Mouse (Mus musculus) left cerebral cortex, adult 18-20 months (tissue): Measurements from ENCODE around the gene Gpr153. TPM values are rescaled to one million over a fixed set of nuclear protein-coding genes. Genes with fewer than 3 reads are reported as not detected.

Experiments used
- DNase-seq, 2 experiments: peaks; one replicate each; pipeline ENCODE4 v3.0.0; 2021 to 2022; ENCODE audit warnings: low spot score in 2 of 2, mixed read lengths in 1 of 2
- total RNA-seq, 2 experiments: library from RNA; stranded (reverse); gene quantifications; 2 replicates each; pipeline ENCODE4 v1.2.3; 2021

Gene Gpr153
- total RNA-seq, 2 experiments from 2014 or later = 26.8 to 33.4 TPM

DNA sequence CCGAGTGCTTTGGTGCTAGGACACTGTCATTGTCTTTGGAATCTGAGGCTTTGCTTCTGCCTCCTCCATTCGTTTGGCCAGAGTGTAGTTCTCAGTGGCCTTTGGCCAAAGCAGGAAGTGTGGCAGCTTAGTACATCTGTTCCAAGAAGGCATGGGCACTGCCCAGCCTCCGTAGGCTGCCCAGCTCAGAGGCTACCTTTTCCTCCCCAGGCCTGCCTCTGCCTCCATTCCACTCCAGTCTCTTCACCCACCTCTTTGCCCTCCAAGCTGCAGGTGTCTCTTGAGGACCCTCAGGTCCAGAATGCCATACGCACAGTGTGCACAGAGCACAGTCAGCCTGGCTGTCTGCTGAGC, 9.9 kb upstream of the Gpr153 start:
- no peak for DNase-seq

DNA sequence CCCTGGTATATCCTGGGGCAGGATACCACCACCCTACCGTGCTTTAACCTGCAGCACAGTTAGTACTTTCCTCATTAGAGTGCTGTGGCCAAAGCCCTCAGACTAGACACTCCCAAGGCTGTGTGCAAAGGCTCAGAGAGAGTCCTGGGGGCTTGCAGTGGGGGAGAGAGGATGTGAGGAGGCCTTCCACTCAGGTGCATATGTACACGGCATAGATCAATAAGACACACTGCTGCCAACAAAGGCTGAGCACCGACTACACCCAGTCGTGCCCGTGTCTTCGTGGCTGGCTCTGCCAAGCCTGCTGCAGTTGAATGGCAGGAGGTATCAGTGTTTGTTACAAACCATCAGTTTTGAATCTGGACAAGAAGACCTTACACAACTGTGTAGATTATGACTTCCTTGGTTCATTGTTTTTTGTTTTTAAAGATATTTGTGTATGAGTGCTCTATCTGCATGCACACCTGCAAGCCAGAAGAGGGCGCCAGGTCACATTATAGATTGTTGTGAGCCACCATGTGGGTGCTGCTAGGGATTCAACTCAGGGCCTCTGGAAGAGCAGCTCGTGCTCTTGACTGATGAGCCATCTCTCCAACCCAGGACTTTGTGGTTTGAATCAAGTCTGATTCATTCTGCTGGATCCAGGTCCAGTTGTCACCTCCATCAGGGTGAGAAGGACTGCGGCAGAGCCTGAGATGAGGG, 9.0 kb upstream of the Gpr153 start:
- DNase-seq = no peak

DNA sequence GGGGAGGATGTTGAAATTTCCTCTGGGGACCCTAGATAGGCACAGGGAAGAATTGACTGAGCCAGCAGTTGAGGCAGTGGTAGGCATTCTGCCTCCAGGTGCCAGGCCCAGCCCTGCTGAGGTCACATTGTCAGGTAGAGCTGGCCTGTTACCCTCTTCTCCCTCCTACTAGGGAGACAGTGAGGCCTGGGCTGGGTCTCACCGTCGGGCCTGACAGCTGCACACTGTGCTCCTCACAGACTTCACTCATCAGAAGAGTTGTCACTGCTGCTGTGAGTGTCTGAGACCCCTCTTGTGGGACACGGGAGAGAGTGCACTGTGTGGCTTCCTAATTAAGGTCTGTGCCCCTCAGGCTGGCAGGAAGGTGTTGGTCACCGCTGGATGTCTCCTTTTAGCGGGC, 8.2 kb upstream of the Gpr153 start:
- no peak for DNase-seq

DNA sequence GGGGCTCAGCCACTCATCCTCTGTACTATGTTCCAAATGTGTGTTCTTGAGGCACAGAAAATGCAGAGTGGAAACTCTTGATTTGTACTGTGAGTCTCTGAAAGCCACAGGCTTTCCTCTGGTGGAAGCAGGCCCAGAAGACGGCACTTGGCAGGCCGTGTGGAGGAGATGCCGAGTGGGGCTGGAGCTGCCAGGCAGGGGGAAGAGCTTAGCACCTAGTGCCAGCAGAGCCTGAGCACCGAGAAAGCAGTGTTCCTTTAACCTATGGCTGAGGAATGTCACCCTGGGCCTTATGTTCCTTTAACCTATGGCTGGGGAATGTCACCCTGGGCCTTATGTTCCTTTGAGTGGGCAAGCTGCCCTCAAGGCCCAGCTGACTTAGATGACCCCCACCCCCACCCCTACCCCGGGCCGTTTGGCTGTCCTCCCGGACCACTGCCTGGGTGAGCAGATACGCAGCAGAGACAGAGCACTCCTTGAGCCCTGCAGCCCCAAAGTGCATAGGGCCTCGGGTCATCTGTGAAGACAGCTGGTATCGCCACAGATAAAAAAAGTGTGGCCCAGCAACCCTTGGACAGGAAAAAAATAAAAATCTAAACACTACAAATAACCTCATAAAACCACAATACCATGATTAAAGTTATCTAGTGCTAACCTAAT, 7.7 kb upstream of the Gpr153 start:
- DNase-seq = peak; percentile 55 to 63

DNA sequence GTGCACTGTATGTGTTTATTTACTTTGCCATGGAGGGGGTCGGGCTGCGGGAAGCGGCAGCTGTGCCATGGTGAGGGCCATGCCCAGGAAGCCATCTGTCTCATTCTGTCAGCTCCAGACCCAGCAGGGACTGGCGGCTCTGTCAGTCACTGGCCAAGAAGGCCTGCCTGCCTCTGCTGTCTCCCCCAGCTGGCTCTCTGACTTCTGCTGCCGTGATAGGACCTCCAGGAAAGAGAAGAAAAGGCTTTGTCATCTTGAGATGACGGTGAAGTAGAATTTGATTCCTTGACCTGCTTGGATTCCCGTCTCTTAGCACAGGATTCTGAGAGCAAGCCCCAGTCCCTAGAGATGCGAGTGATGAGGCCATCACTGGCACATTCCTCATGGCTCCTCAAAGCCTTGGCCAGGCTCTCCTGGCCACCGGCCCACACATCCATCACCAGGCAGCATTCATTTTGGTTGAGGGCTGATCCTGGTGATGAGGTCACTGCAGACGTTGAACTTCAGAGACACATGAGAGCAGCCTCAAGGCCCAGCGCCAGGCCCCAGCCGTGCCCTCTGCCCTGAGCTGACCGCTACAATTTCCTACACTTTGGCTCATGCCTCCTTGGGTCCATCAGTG, 6.2 kb upstream of the Gpr153 start:
- no peak for DNase-seq

DNA sequence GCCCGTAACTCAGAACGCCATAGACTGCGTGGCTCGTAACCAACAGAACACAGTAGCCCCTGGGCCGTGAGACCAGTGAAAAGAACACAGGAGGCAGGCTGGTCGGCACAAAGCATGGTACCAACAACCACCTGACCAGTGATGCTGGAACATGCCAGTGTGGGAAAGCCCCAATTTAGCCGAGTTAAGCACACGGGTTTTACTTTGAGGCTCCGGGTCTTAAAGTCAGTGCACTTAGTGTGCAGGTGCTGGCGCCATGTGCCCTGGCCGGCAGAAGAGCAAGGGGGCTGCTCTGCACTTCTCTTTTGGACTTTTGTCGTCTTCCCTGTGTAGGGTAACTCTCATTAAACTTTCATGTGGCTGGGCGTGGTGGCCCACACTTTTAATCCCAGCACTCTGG, 4.1 kb upstream of the Gpr153 start:
- no peak for DNase-seq

DNA sequence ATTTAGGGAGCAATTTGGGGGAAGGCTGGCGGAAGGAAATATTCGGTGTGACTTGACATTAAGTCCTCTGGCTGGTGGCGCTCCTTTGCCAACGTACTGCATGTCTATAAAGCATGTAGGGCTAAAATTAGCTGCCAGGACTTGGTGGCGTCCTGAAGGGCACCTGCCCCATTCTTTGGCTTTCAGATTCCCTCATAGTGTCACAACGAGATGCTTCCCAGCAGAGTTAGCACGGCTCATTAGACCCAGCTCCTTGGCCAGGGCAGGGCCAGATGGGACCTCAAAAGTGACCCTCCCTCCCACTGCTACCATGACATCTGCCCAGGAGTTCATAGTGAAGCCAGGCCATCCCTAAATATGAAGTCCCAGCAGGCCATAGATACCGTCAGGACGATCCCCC, 3.4 kb upstream of the Gpr153 start:
- no peak for DNase-seq

DNA sequence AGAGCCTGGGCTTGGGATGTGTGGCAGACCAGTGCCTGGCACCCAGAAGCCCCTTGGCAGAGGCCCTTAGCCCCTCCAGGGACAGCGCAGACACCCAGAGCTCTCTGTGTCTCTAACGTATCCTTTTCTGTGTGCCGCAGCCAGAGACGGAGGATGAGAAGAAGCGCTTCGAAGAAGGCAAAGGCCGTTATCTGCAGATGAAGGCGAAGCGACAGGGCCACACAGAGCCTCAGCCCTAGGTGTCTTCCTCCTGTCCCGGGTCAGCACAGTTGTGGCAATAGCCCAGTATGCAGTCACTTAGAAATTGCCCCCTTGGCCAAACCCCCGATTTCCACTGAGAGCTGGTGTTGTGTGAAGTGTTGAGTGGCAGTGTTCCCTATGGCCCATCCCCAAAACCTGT, 2.7 kb upstream of the Gpr153 start:
- DNase-seq = no peak

DNA sequence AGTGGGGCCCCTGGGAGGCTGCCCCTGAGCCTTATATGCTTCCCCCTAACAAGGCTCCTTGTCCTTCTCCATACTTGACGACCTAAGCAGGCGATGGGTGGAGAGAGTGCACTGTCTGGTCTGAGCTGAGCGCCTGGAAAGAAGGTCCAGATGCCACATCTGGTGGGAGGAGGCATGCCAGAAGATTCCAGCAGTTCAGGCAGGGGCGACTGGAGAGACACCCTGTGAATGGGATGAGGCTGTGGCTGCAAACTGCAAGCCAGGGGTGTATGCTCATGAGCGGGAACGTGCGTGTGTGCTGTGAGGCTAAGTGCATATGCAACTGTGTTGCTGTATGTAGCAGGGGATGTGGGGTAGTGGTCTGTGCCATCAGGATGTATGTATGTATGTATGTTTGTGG, 2.0 kb upstream of the Gpr153 start:
- DNase-seq = no peak

DNA sequence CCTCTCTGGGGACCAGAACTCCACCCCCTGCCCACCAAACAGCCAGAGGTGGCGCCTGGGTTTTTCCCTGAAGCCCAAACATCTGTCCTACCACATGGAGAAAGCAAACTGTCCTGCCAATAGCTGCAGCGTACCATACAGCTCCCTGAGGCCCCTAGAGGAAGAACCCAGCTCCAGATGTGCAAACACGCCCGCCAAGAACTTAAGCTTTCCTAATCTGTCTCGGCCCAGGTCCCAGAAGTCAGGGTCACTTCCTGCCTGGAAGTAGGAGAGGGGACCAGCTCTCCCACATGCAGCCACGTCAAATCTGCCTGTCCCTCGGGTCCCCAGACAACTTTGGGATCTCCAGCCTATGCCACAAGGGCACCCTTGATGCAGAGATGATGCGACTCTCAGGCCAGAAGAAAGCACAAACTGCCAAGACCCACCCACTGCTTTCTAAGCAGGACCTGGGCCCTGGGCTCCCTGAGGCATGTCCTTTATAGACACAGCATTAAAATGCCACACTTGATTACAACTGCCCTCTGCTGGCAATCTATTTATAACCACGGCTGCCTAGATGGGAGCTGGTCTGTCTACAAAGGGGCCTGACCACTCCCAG, 1.5 kb upstream of the Gpr153 start:
- no peak for DNase-seq

DNA sequence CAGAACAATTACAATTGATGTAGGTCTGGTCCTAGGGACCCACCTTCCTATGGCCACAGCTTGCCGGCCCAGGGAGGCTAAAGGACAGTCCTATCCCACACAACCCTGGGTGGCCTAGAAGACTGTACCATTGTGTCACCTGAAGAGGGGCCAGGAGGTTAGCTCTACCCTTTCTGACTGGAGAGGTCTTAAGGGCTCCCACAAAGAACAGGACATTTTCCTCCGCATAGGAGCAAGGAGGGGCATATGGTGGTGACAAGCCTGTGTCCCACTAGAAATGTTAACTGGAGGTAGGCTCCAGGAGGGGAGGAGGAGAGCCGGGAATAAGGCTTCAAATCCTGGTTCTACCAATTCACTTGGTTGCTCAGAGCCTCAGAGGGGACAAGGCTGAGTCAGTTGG, 841 bp upstream of the Gpr153 start:
- DNase-seq = no peak

DNA sequence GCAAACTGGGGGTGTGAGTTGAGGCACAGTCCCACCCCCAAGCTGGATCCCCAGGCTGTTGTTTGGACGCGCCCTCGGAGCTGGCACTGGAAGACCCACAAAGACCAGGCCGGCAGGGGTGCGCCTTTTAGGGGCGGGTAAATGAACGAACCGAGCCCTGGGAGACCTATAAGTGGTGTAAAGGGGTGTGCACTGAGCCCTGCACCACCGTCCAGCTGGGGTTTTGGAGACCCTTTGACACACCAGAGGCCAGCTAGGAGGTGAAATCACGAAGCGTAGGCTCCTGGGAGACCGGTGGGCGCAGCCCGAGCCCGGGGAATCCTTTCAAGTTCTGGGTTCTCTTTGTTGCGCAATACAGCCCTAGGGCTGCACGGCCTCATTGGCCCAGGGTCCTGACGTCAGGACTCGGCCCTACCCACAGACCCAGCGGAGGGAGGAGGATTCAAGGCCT, 674 bp downstream of the Gpr153 start:
- no peak for DNase-seq

DNA sequence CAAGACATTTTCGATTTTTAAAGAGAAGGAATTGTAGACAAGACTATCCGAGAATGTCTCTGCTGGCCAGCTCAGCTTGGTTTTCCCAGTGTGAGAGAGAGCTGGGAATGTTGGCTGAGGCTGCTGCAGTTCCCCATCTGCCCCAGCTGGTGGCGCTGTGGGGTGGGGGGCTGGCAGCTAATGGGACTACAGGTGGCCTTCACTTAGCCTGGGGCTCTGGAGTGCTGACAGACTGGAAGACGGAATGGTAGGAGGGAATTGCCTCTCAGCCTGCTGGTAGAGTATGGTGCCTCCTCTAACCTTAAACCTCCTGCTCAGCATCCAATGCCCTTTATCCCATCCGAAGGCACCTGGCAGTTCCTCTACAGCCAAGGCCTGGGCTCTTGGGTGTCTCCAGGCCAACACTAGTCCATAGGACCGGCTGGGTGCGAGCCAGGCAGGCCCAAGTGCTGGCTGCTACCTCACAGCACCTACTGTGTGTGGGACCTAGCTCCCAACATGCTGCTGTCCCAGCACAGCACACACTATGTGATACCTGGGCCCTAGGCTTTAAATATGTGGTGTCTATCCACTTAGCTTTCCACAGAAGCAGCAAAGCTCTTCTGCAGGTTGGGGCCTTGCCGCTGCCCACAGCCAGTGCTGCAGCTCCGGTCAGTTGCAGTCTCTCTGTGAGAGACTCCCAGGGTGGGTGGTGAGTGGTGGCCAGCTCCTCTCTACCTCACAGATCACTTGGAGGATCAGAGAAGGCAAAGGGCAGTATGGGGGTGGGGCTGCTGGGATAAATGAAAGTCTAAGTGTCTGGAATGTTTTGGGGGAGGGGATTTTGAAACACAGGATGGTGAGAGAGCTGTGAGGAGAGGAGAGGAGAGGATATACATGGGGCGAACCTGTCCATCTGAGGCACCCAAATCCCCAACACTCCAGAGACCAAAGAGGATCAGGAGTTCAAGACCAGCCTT, 2.6 kb downstream of the Gpr153 start:
- DNase-seq = no peak

DNA sequence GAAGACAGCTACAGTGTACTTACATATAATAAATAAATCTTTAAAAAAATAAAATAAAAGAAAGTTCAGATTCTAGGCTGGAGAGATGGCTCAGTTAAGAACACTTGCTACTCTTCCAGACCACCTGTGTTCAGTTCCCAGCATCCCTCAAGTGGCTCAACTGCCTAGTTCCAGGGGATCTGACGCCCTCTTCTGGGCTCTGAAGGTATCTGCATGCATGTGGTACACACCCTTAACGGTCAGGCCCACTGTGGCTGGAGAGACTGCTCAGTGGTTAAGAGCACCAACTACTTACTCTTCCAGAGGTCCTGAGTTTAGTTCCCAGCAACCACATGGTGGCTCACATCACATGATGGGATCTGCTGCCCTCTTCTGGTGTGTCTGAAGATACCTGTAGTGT, 3.9 kb downstream of the Gpr153 start:
- DNase-seq = no peak

DNA sequence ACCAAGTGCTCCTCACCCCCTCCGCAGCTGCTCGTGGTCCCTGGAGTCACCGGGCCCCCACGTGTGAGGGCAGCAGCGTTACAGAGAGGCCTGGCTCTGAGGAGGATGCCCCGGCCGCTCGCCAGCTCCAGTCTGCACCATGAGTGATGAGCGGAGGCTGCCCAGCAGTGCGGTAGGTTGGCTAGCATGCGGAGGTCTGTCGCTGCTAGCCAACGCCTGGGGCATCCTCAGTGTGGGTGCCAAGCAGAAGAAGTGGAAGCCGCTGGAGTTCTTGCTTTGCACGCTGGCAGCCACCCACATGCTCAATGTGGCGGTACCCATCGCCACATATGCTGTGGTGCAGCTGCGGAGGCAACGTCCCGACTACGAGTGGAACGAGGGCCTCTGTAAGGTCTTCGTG, 5.0 kb downstream of the Gpr153 start:
- peak; percentile 59 to 82 for DNase-seq

DNA sequence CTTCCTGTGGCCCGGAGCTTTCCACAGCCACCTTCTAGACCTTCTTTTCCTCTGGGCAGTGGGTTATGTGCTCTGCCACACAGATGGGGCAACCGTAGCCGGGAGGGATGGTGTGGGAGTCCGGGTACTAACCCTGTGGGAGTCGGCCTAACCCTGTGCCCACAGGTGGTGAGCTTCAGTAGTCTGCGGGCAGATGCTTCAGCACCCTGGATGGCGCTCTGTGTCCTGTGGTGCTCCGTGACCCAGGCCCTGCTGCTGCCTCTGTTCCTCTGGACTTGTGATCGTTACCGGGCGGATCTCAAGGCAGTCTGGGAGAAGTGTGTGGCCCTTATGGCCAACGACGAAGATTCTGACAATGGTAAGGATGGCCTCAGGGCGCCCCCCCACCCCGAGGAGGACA, 7.6 kb downstream of the Gpr153 start:
- no peak for DNase-seq

DNA sequence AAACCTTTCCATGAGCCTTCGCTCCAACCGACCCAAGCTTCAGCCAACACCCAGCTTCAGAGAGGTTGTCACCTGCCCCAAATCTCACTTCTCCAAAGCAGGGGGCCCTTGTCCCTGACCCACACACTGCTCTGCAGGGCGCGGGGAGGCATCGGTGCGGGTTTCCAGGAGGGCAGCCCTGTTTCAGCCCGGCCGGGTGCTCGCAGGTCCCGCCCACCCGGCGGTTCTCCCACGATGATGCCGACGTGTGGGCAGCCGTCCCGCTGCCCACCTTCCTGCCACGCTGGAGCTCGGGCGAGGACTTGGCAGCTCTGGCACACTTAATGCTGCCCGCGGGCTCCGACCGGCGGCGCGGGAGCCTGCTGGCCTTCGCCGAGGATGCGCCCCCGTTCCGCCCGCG, 8.7 kb downstream of the Gpr153 start:
- no peak for DNase-seq

DNA sequence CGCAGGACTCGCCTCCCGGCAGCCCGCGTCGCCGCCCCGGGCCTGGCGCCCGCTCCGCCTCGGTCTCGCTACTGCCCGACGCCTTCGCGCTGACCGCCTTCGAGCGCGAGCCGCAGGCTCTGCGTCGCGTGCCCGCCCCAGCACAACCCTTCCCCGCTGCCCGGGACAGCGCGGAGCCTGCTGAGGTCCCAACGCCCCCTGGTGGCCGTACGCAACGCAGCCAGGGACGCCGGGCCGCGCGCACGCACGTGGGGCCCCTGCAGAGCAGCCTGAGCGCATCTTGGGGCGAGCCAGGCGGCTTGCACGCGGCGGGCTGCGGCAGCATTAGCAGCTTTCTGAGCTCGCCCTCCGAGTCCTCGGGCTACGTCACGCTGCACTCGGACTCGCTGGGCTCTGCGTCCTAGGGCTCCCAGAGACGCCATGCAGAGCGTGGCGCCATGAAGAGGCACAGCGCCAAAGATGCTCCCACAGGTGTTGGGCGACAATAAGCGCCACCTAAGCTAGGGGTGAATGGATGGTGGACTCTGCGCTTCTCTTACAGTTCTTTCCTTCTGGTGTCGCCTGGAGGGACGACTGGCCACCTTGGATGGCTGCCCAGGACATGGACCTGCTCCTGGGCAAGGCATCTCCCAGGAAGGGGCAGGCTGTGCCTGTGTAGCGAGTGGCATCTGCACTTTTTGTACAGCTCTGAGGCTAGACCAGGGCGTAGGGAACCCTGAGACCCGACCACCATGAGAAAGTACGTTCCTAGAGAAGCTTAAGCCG, 9.3 kb downstream of the Gpr153 start:
- DNase-seq = peak; percentile 82 to 86

DNA sequence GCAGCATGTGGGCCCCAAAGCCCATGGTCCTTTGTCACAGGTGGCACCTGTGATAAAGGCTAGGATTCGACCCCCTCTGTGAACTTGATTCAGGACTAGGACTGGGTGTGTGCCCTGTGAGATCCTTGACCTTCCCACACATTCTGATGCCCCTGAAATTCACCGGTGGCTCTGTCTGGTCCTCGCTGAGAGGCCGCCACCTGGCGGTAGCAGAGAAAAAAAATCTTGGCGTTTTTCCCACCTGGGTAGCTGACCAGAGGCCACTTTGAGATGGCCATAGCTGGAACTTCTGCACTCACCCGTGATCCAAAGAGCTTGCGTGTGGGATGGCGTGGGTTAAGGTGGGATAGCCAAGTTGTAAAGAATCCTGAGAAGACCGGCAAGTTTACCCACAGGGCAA, 11.5 kb downstream of the Gpr153 start:
- DNase-seq = peak; percentile 61 to 65

DNA sequence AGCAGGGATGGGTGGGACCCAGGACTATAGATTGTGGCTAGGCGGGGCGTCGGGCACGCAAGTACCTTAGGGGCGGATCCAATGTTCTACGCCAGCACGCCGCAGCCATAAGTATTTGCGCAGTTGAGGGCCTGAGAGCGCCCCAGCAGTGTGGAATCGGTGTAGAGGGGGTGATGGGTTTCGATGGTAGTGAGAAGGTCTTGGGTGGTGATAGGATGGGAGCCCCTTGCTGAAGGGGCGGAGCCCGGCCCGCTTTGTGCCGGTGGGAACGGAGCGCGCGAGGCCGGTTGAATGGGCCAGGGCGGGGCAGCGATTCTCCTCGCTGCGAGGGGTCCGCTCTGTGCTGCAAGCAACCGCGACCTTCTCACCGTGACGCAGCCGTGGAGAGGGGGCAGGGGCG, 12.2 kb downstream of the Gpr153 start:
- DNase-seq = peak; percentile 36 to 50
